Mouse (Mus musculus) embryo, embryonic 11.5 days (tissue): ENCODE measurements at regions not wholly inside any gene's neighbourhood (a gene's known extent, or its start where the extent isn't known, plus 50 kb on each side); places are given as distances from the start of the nearest gene placed in this dataset.

ENCODE experiments used
- DNase-seq: peaks from one replicate; pipeline ENCODE4 v3.0.0-alpha.2; 2012; ENCODE audit warnings: low read depth, low spot score

DNA sequence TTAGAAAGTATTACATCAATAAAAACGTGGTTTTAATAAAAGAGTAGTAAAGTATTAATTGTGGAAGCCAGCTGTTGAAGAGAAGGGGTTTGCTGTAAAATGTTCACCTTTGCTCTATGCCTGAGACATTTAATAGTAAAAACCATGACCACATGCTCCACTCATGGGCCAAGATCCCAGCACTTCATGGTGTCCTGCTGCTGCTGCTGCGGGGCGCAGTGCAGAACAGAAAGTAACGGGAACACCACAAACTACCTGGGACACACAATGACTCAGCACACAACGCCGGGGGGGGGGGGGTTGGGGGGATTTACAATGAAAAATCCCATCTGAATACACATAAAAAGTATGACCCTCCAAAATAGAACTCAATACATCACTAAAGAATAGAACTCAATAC, 124.8 kb upstream of the Klf14 start:
- no peak for DNase-seq

- no peak for DNase-seq
Measured at GRCm38 (mm10) chr6:31085063-31085759, 126.3 kb upstream of the Klf14 start.

- DNase-seq, result no peak
Measured at GRCm38 (mm10) chr6:31085760-31086108, 126.9 kb upstream of the Klf14 start.

DNA sequence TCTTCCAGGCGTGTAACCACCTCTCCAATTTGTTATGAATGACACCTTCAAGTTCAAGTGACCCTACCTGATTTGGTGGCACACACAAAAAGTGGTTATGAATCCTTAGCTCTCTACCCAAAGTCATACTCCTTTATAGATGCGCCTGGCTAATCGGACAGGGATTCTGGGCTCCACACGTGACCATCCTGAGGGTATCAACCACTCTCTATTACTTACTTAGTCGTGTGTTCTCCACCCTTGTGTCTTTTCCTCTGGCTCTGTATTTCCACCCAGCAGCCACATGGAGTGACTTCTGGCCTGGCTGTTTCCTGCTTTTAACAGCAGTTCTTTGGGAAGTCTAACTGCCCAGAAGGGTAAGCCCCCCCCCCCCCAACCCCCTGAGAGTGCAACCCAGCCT, 127.4 kb upstream of the Klf14 start:
- DNase-seq, result no peak

- DNase-seq, result no peak
Measured at GRCm38 (mm10) chr6:31086798-31087360, 128.0 kb upstream of the Klf14 start.

DNA sequence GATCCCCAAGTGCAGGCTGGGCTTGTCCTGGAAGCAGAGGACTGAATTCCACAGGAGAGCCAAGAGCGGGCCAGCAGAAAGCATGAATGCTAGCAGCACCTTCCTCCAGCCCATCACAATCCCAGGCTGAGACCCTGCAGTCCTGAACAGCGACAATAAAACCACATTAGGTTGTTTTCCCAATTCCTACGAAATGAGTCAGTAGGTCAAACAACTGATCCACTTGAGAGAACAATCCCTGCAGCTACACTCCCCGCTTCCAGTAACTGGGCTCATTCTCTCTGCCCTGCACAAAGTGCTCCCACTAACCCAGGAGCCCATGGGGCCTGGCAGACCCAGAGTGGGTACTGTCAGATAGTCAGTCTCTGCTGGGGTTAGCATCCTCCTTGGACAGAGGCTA, 128.6 kb upstream of the Klf14 start:
- no peak for DNase-seq

DNA sequence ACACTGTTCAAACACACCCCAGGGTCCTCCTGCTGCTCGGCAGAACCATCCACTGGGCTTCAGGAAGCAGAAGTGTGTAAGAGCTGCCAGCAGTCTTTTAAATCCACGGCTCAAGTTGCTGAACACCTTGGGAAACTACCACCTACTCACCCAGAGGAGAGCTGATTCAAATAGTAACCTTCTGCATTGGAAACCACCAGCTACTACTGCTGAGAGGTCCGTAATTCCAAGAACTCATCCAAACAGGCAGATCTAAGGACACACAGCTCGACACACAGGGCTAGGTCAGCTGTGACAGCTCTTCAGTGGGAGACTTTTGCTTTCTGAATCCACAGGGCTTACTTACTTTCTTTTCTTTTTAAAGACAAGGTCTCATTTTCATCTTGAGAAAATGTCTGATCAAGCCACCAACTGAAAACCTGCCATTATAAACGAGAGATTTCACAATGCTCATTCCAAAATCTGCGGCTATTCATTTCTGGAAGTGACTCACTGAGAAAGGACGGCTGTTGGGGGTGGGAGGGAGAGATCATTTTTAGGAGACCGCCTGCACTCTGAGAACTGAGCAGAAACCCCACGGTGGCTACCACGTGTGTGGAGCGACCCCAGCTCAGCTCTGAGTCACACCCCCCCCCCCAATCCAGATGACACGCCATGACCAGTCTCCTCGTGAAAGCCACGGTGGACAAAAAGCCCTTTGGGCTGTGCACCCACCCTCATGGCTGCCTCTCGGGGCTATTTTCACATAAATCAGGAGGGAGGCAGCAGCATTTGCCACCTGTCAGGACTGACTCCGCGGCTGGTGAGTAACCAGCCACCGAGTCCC, 129.5 kb upstream of the Klf14 start:
- no peak for DNase-seq

DNA sequence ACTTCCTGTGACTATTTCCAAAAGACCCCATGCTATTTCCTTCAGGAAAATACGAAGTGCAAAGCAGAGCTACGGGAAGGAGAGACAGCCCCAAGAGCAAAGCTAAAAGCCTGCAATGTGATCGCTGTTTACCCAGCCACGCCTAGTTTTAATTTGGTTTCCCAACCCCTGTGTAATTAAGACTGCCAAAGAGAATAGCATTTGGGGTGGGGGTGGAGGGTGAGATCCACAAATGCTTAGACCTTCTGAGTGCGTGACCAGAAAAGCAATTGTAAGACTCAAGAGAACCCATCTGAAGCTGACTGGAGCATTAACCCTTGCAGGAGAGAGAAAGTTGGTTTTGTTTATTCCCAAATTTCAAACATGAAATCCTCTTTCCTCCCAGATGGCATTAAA, 130.1 kb upstream of the Klf14 start:
- no peak for DNase-seq

DNA sequence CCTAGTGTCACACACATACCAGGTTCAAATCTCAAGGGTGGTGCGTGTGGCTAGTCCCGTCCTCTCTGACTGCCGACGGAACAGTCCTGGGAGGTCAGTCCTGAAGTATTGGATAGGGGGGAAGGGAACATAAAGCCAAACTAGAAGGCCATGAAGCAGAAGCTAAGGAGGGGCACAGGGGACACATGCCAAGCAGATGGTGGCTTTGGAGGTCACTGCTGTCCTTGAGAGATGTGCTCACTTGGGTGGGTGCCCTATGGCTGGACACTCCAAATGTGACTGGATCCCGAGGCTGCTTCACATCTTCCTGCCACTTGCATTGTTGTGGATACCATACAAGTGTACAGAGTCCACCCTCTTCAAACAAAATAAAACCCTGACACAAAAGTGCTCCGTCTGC, 131.4 kb upstream of the Klf14 start:
- no peak for DNase-seq

DNA sequence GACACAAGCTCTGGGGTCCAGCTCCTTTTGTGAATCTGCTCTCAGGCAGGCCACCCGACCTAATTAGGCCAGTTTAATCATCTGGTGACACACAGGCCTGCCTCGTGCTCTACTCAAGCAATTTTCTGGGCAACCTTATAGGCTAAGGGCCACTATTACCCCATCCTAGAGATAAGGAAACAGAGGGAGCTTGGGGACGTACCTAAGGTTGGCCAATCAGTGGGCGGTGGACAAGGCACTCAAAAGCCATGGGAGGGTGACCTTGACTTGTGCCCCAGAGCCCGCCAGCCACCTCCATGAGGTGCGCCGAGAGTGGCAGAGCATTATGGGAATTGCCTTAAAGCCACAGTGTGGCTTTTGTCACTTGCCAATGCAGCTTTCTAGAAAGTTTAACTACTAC, 131.9 kb upstream of the Klf14 start:
- no peak for DNase-seq

GRCm38 (mm10) chr6:31092324-31092723, 133.4 kb upstream of the Klf14 start:
- no peak for DNase-seq

DNA sequence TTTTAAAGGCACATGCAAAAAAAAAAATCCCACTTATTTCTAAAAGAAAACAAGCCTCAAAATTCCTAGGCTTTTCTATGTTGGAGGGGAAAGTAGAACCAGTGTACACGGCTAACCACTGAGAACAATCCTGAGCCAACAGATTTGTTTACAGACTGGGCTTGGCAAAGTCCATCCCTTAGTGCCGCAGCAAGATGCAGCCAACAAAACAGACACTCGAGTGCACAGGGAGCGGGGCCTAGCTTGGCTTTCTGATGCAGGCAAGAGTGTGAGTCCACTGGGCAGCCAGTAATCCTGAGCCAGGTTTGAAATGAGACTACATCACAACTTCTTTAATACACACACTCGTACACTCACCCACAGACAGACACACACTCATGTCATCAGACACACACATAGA, 133.9 kb upstream of the Klf14 start:
- DNase-seq, result no peak

- DNase-seq, result no peak
Measured at GRCm38 (mm10) chr6:31095943-31096714, 137.3 kb upstream of the Klf14 start.

- no peak for DNase-seq
Measured at GRCm38 (mm10) chr6:31096787-31097186, 137.9 kb upstream of the Klf14 start.

GRCm38 (mm10) chr6:31097254-31097653, 138.4 kb upstream of the Klf14 start:
- DNase-seq, result no peak

DNA sequence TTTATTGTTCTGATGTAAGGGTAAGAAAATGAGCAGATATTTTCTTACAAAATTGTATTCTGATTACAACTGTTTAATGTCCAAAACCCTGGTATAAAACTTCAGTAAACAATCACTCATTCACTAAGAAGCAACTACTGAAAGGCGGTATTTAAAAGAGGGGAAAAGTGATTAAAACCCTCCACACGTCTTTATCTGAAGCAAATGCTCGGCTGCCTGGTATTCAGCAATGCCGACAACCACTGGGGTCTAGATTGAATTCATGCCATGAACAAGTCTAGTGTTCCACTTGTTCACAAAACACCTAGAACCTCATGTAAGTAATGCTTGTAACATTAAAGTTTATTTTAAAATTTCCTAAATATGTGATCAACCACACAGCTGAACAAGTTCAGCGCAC, 139.2 kb upstream of the Klf14 start:
- no peak for DNase-seq

GRCm38 (mm10) chr6:31100084-31100579, 141.3 kb upstream of the Klf14 start:
- DNase-seq, result no peak

GRCm38 (mm10) chr6:31100749-31101148, 141.9 kb upstream of the Klf14 start:
- no peak for DNase-seq

GRCm38 (mm10) chr6:31106144-31106836, 147.4 kb upstream of the Klf14 start:
- no peak for DNase-seq

GRCm38 (mm10) chr6:31106856-31107359, 148.0 kb upstream of the Klf14 start:
- no peak for DNase-seq

- DNase-seq, result no peak
Measured at GRCm38 (mm10) chr6:31107360-31107759, 148.5 kb upstream of the Klf14 start.
